Mouse (Mus musculus) MEL-GATA-1-ER (cell line): ENCODE data around the gene Egln1.

Experiments
- DNase-seq: peaks from one replicate; pipeline ENCODE4 v3.0.0-alpha.2; 2012; ENCODE audit warnings: low read depth; ENCODE audit errors: extremely low read depth

The Egln1 gene

DNA sequence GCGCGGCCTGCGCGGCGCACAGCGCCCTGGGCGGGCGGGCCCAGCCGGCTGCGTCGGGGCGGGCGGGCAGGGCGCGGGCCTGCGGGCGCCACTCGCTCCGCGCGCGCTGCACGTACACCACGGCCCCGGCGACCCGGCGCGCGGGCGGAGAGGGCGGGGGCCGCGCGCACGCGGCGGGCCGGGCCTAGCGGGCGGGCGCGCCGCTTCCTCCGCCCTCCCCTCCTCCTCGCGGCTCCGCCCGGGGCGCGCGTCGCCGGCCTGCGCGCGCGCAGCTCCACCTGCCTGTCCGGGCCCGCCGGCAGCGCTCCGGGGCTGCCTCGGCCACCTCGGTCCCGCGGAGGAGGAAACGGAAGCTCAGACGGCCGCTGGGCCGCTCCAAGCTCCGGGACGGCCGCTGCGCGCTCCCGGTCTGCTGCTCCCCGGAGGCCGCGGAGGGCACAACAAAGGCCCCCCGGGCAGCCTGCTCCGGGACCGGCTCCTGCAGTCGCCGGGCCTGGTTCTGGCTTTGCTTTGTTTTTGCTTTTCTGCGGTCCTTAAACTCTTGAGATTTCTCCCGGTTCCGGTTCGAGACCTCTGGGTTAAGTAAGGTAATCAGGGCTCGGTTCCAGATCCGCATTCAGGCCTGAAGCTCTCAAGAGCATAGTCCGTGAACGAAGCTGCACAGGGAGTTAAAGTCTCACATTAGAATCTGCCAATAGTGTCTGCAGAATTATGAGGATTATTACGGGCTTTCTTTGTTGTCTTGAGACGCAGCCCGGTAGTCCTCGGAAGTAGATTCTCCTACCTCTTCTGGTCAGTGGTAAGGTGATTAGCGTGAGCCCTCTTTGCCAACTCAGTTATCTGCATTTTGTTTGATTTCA, at the start of gene Egln1:
Egln1 (minus strand) TSS at position 116 of the 860 bp plus-strand sequence.
- DNase-seq = no peak

DNA sequence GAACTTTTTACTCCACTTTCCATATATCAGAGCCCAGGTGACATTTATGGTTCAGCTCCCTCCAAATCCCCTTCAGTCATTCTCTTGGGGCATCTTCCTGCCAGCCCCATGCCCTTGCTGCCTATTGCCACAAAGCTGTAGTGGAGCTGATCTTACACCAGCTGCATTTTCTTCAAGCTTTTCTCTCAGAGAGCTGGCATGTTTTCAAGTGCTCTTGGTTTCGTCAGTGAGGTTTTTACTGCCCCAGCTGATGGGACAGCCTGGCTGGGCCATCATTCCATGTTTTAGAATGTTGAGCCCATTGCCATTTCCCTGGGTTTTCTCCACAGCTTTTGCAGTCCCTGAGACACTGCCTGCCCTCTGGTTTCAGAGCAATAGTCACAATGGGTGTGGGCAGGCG, 46.7 kb upstream of the Egln1 start:
- DNase-seq = no peak

DNA sequence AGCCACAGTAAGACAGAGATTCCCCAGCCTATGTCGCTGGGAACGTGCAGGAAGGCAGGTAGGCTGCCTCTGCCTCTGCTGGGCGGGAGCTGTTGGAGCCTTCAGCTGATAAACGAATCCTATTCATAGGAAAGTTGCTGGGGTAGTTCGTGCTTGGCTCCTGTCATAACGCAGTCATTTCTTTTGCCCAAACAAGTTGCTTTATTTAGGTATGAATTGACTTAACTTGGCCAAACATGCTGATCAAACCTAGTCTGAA, 42.5 kb upstream of the Egln1 start:
- DNase-seq = no peak

DNA sequence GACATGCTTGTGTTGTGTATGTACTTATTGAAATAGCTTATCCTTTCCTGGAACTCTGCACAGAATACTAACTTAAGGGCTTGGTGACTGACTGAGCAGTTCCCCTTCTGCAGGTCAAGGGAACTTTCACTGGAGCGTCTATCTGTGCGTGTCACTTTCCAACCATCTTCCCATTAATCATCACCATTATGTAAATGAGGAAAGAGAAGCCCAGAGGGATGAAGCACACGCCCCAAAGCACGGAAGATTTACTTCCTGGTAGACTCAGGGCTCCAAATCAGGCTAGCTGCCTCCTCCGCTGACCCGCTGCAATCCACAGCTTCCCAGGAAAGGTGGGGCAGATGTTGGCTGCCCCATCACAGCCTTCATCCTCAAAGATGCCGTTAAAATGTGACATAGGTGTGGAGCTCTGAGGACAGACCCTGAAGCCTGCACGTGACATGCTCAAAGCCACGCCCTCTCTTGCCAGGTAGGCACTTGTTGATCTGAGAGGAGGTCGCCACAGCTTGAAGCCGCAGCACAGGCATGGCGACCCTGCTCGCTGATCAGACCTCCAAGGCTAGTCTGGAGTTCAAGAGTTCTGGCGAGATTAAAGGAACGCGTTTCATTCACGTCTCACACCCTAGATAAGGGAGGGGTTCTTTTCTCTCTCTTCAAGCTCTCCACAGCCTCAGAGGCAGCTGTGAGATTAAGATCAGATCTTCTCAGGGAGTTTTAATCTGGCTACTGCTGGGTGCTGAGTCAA, 42.0 kb upstream of the Egln1 start:
- no peak for DNase-seq

DNA sequence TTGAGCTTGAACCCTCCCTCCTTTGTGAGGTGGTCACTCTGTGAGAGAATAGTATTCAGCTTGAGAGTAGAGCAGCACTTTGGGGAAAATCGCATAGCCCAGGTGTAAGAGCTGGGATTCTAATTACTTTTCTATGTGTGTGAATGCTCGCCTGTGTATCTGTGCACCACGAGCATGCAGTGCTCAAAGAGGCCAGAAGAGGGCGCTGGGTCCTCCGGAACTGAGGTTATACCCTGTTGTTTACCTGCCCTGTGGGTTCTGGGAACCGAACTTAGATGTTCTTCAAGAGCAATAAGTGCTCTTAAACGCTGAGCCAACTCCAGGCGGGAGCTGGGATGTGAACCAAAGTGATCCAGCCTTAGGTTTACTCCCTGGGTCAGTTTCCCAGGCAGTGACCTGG, 31.7 kb upstream of the Egln1 start:
- DNase-seq = no peak

DNA sequence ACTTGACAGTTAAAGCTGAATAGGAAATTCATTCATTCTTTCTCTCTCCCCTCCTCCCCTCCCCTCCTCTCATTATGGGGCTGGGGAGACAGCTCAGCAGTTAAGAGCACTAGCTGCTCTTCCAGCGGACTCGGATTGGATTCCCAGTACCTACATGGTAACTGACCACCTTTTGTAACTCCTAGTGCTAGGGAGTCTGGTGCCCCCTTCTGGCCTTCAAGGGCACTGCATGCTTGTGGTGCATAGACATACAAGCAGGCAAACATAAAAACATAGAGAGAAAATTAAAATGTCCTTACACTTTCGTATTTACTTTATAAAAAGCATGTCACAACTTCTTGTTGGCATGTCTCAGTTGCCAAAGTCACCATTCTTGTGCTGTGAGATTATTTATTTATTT, 30.9 kb upstream of the Egln1 start:
- no peak for DNase-seq

DNA sequence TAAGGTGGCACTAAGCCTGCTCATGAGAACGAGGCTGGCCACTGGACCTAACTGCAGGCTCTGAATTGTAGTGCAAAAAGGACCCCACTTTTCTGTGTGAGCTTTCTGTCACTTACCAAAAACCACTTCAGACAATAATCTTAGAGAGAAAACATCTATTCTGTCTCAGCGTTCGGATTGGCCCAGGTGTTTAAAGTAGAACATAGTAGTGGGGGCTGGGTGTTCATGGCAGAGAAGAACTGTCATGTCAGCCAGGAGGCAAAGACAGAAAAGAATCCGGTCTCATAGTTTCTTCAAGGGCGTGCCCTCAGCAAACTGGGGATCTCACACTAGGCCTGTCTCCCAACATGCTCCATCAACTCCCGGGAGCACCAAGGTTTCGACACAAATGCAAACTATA, 28.9 kb upstream of the Egln1 start:
- DNase-seq = no peak

DNA sequence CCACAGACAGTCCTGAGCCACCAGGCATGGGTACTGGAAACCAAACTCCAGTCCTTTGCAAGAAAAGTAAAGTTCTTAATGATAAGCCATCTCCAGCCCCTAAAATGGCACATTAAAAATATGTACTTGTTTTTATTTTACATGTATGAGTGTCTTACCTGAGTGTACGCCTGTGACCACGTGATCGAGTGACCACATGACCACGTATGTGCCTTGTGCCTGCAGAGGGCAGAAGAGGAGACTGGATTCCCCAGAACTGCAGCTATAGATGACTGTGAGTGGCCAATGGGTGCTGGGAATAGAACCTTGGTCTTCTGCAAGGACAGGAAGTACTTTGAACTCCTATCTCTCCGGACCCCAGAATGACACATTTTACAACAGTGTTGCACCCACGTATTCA, 27.1 kb upstream of the Egln1 start:
- DNase-seq = no peak

DNA sequence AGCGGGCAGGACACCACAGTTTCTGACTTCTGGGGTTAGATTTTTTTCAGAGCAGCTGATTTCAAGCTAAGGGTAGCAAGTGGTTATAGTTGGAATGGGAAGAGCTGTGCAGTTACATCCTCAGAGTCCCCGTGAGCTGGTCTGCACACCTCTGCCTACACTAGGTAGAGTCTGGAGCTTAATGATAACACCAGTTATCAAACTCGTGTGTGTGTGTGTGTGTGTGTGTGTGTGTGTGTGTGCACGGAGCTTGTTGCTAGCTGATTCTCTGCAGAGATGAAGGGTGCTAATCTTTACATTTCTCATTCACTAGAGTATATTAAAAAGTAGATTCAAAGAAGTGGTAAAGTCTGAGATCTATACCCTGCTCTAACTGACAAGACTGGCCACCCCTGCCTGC, 25.1 kb upstream of the Egln1 start:
- DNase-seq = no peak

DNA sequence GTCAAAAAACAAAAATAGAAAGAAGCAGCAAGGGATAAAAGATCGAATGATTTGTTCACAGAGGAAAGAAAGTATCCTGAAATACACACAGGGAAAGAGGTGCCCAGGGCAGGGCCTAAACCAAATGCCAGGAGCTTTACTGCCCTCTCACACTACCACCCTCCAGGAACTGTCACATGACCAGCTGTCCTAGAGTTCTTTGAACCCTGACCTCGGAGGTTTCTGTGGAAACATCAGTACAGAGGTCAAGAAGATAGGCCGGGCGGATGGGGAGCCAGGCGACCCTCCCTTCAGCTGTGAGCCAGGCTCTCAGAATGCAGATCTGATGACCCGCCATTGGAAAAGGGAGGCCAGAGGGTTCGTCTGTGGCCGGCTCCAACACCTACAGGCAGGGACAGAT, 24.1 kb upstream of the Egln1 start:
- no peak for DNase-seq

DNA sequence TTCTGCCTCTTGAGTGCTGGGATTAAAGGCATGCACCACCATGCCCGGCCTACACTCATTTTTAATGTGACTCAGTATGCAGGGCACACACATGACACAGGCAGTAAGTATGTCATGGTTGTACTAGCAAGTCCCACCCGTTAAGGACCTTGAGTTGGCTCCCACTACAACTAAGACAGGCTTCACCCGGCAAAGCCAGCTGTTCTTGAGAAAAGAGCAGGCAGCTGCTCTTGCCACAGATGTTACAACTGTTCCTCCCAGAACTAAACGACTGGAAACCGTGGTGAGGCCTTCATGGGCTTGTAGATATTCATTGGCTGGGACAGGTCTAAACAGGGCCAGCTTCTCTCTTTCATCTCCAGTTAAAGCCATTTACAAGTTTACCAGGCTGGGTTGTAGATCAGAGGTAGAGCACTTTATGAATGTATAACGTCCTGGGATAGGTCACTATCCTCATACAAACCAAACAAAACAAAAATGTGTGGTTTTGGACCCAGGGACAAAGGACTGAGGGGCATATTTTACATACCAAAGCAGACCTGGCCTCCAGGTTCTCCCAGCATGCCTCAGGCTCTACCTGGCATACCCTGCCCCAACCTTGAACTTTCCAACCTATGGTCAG, 21.3 kb upstream of the Egln1 start:
- no peak for DNase-seq

DNA sequence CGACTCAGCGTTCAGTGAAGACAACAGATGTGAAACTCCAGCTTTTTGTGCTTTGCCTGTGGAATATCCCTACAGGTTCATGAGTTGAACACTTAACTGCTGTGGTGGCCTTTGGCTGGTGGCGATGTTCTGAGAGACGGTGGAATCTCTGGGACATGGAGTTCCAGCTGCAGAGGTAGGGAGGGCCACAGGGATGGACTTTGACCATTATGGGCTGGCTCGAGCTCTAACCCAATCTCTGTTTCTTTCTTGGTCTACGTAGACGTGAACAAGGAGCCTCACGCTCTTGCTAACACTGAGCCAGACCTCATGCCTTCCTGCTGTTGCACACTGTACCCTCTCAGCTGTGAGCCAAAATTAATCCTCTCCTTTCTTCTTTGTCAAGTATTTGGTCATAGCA, 15.8 kb upstream of the Egln1 start:
- no peak for DNase-seq

DNA sequence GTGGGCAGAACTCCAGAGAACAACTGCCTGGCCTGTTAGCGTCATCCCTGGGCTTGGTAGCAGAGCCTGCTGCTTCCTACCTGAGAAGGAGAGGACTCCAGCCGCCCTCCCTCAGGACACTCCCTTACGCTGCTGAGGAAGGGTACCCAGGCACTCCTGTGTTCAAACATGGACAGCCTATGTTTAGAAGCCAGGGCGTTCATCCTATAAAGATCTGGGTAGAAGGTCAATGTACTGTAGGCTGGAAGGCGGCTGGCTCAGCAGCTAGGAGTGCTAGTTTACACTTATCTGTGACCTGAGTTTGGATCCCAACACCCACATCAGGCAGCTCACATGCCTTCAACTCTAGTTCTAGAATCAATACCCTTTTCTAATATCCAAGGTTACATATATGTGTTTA, 14.1 kb upstream of the Egln1 start:
- no peak for DNase-seq

DNA sequence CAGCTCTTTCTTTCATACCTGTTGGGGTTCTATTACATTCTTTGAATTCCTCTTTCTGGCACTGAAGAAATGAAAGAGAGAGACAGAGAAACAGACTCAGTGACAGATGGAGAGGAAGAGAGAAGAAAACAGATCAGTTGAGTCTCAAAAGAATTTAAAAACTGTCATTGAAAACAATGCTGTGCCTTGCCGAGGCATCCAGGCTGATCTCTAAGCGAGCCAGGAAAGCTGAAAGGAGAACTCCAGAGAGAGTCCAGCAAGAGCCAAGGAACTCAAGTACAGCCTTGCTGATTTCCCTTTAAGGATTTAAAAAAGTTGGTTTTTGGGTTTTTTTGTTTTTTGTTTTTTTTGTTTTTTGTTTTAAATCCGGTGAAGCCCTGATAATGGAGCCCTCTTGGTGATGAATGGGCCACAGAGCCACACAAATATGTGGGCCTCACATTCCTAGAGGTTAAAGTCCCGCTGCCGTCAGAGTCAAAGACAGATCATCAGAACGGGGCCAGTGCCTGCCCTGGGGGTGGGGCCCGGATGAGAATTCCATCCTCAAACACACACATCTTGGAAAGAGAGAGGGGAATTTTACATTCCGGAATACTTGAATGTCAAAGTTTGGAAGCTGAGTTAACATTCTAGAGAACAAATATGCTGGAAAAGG, 11.2 kb upstream of the Egln1 start:
- no peak for DNase-seq

DNA sequence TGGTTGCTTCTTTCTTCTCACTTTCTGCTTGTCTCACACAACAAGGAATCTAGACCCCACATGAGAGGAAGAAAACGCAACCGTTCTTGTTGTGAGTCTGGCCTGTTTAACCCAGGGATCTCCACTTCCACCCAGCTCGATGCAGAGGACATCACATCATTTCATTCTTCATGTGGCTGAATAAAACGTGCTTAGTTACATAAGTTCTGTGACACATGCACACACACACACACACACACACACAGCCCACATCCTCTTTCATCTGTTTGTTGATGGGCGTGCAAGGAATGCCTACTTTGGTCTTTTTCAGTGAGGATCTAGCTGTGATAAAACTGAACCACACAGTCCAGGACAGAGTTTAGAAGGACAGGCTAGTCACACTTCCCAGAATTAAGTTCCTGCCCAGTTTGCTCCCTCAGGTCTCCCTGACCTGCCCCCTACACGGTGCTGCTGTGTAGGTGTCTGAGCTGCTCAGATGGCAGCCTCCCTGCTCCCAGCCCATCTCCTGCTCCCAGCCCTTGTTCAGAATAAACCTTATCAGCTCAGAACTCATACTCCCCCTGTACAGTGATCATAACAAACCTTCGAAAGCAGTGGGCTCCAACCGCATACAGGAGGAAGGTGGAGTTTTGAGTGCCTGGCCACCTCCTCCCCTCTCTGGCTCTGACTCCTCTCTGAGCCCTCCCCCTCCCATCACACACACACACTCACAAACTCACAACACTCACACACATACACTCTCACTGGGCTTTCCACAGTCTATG, 10.5 kb upstream of the Egln1 start:
- no peak for DNase-seq

DNA sequence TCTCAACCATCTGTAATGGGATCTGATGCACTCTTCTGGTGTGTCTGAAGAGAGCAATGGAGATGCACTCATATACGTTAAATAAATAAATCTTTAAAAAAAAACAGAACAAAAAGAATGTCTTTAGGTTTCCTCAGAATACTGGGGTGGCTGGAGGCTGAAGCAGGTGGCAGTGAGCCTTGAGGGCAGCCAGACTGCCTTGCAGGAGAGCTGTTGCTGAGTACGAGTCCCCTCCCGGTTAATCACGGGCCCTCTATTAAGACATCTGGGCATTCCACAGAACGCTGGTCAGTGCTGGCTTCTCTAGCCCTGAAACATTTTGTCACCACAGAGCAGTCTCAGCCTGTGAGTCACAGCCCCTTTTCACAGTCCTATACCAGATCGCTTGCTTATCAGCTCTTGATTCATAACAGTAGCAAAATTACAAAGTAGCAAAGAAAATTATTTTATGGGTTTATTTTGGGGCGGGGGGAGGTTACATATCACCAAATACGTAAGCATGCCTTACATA, 5.5 kb upstream of the Egln1 start:
- DNase-seq = no peak

DNA sequence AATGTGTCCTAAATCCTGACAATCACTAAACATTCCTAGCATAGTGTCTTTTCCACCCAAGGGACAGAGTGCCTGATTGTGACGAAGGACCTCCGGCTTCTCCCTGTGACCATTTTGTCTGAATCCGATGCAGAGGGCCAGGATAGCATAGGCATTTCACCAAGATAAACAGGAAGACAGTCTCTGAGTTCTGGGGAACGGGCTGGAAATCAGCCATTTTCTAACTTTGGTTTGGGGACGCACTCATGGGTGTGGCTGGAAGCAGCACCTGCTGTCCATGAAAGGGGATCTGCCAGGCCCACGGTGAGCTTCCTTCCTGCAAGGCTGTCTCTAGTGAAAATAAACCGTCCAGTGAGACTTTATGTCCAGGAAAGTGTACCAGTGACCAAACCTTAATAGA, 4.1 kb upstream of the Egln1 start:
- DNase-seq = no peak

DNA sequence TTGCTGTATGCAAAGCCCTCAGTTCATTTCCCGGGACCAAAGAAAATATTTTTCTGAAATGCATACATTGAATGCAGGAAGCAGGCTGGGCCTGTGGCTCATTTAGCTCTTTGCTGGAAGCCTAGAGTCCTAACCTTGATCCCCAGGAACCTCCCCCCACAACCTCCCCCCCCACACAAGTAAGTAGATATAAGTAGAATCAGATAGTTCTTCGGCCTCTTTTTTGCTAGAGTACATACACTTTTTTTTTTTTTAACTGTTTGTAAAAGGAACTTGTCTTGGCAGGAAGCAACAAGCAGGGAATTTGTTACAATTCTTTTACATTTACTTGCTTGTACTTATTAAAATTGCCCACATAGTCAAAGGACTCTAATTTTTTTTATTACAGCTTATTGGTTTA, 1.7 kb upstream of the Egln1 start:
- DNase-seq = no peak

DNA sequence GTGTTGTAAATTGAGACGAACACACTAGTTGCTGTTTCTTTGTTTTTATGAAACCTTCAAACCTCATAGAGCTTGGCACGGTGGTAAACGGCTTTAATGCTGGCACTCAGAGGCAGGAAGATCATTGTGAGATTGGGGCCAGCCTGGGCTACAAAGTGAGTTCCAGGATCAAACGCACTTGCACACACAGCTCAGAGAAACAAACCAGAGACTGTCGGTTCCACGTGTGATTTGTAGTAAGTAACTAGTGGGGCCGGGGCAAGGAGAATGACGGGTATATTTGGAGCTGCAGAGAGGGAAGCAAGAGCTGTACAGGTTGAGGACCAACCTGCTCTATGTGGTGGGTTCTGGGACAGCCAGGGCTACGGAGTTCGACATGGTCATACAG, 939 bp upstream of the Egln1 start:
- no peak for DNase-seq

DNA sequence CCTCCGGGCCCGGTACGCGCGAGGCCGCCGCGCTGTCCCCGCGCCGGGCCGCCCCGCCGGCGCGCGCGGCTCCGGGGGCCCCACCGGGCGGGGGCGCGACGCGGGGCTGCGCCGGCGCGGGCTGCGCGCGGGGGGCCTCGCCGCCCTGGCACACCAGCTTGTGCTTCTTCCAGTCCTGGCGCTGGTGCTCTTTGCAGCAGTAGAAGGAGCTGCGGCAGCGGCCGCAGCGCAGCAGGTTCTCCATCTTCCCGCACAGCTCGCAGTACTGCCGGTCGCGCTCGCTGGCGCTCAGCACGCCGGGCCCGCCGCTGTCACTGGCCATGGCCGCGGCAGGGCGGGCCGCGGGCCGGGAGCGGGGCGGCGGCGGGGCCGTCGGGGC, 402 bp downstream of the Egln1 start:
- no peak for DNase-seq
